Mouse (Mus musculus): ENCODE measurements around the gene Mgat3.

The Mgat3 gene

GRCm38 (mm10) chr15:80173001-80173771, at the start of gene Mgat3:
TSS of gene Mgat3 (plus strand) at chr15:80173721.
- in situ Hi-C loops (cut with MboI; ENCODE audit: unreplicated experiment in 2 of 2), result loop anchor here in 1 of 2 experiments (25.0 kb wide), 1 partner anchor 1361 kb away; the partner anchor contains the start of gene Card10

- in situ Hi-C loops (cut with MboI; ENCODE audit: unreplicated experiment in 2 of 2), result no loop called here
Observed at GRCm38 (mm10) chr15:80124651-80125050, 48.9 kb upstream of the Mgat3 start.

DNA sequence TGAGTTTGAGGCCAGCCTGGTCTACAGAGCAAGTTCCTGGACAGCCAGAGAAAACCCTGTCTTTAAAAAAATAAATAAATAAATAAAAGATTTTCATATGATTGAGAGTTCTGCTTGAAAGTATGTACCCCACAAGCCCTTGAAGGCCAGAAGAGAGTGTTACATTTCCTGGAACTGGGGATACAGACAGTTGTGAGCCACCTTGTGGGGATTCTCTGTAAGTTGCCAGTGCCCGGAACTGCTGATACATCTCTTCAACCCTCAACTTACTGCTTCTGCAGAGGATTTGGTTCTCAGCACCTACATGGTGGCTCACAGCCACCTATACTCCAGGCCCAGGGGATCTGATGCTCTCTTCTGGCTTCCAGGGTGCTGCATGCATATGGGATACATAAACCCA, 46.3 kb upstream of the Mgat3 start:
- in situ Hi-C loops (cut with MboI; ENCODE audit: unreplicated experiment in 2 of 2), result no loop called here

GRCm38 (mm10) chr15:80129982-80130381, 43.5 kb upstream of the Mgat3 start:
- in situ Hi-C loops (cut with MboI; ENCODE audit: unreplicated experiment in 2 of 2), result no loop called here

DNA sequence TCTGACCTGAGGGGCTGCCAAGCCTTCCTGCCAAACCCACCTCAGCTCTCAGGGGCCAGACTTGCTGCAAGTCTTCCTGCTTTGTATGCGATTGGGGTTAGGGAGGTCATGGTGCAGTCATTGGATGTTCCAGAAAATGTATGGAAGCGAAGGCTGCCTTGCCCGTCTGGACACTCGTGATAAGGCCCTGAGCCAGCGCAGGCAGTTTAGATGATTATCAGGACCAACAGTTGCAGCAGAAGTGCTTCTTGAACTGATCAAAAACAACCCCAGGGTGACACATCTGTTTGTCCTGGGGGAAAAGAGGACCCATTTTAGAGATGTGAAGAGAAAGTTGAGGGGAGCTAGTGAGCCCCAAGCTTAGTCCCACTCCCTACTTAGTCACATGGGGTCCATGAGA, 42.8 kb upstream of the Mgat3 start:
- in situ Hi-C loops (cut with MboI; ENCODE audit: unreplicated experiment in 2 of 2), result no loop called here

DNA sequence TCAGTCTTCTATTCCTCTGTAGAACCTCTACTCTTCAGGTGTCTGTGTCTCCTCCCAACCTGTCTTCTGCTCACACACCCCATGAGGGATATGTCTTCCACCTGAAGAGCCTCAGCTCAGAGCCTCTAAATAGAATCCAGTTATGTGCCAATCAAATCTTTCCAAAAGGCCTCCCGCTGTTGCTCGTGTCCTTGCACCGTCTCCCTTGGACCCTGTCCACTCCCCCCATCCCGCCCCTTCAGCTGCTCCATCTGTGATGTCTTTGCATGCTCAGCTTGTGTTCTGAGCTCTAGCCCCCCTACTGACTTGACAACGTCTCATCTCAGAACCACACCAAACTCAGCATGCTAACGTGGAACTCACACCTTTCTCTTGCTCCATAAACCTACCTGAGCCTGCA, 42.1 kb upstream of the Mgat3 start:
- in situ Hi-C loops (cut with MboI; ENCODE audit: unreplicated experiment in 2 of 2), result no loop called here

DNA sequence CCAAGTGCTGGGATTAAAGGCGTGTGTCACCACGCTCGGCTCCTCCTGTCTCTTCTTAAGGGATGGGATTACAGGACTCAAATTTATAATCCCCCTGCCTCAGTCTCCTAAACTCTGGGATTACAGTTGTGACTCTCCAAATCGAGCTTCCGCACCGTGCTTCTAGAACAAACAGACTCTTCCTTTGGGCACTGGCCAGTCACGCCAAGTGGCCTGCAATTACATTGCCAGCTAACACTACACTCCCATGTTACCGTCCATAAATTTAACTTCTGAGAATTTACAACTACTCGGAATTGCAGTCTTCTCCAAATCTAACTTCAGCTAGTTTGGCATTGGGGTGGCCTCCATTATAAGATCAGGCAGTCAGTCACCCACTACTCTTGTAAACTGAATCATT, 41.1 kb upstream of the Mgat3 start:
- in situ Hi-C loops (cut with MboI; ENCODE audit: unreplicated experiment in 2 of 2), result no loop called here

- in situ Hi-C loops (cut with MboI; ENCODE audit: unreplicated experiment in 2 of 2), result no loop called here
Observed at GRCm38 (mm10) chr15:80132993-80133586, 40.4 kb upstream of the Mgat3 start, which contains the start of gene Tab1. TSS of gene Tab1 (plus strand) at chr15:80133127.

DNA sequence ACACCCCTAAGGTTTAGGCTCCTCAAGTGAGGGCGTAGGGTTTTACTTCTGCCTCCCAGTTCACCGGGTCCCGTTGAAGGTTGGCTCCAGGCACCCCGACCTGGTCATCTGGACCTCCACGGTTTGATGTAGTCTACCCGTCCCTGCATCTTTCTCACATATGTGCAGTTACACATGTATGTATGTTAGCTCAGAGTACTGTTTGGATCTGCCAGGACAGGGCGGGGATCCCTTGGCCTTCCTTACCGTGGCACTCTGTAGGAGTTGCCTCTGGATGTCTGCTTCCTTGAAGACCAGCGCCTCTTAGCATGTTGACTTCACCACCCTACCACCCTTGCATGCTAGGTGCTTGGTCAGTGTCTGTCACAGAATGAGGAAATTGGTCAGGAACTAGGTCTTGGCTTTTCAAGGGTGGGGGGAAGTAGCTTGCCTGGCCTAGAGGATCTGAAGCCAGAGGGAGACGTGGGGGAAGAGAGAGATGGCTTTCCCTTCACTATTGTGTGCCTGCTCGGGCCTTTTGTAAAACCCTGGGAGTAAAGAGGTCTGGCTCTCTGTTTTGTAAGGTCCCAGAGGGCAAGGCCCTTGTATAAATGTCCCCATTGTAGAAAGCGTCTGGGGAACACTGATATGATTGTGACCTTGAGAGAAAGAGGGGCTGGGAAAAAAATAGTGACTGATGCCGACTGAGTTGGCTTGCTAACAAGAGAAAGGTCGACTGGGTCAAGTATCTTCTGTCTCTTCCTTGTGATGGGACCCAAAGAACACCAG, 39.7 kb upstream of the Mgat3 start:
- in situ Hi-C loops (cut with MboI; ENCODE audit: unreplicated experiment in 2 of 2), result no loop called here

- in situ Hi-C loops (cut with MboI; ENCODE audit: unreplicated experiment in 2 of 2), result no loop called here
Observed at GRCm38 (mm10) chr15:80134450-80134847, 39.1 kb upstream of the Mgat3 start.

GRCm38 (mm10) chr15:80135499-80135898, 38.0 kb upstream of the Mgat3 start:
- in situ Hi-C loops (cut with MboI; ENCODE audit: unreplicated experiment in 2 of 2), result no loop called here

DNA sequence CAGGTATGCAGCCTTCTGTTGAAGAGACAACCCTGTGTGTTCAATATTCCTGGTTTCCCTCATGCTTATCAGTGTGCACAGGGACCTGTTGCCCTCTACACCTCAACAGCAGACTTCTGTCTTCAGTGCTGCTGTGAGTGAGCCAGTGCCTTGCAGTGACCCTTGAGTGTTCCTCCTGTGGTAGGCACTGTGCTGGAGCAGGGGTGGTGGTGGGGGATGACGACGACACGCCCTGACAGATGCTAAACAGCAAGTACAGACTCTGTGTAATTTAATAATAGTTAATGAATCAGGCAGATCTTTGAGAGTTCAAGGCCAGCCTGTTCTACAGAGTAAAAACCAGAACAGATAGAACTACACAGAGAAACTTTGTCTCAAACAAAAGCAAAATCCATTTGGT, 36.9 kb upstream of the Mgat3 start:
- in situ Hi-C loops (cut with MboI; ENCODE audit: unreplicated experiment in 2 of 2), result no loop called here

- in situ Hi-C loops (cut with MboI; ENCODE audit: unreplicated experiment in 2 of 2), result no loop called here
Observed at GRCm38 (mm10) chr15:80137945-80138791, 35.4 kb upstream of the Mgat3 start.

GRCm38 (mm10) chr15:80140302-80140701, 33.2 kb upstream of the Mgat3 start:
- in situ Hi-C loops (cut with MboI; ENCODE audit: unreplicated experiment in 2 of 2), result no loop called here

- in situ Hi-C loops (cut with MboI; ENCODE audit: unreplicated experiment in 2 of 2), result no loop called here
Observed at GRCm38 (mm10) chr15:80140878-80141277, 32.6 kb upstream of the Mgat3 start.

- in situ Hi-C loops (cut with MboI; ENCODE audit: unreplicated experiment in 2 of 2), result no loop called here
Observed at GRCm38 (mm10) chr15:80142130-80142529, 31.4 kb upstream of the Mgat3 start.

GRCm38 (mm10) chr15:80143760-80144159, 29.8 kb upstream of the Mgat3 start:
- in situ Hi-C loops (cut with MboI; ENCODE audit: unreplicated experiment in 2 of 2), result no loop called here

DNA sequence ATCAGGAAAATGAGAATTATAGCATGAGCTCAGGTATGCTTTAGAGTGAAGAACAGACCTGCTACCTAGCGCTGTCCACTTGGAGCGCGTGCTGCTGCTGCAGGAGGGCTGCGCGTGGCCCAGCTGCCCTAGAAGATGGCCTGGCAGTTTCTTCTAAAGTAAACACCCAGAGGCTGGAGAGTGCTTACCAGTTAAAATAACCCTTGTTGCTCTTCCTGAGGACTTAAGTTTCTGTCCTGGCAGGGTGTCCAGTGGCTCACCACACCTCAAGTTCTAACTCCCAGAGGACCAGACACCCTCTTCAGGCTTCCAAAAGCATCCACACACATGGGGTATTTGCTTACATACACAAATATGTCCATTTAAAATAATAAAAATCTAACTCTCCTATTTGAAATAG, 28.1 kb upstream of the Mgat3 start:
- in situ Hi-C loops (cut with MboI; ENCODE audit: unreplicated experiment in 2 of 2), result no loop called here

- in situ Hi-C loops (cut with MboI; ENCODE audit: unreplicated experiment in 2 of 2), result no loop called here
Observed at GRCm38 (mm10) chr15:80146153-80146552, 27.4 kb upstream of the Mgat3 start.

- in situ Hi-C loops (cut with MboI; ENCODE audit: unreplicated experiment in 2 of 2), result no loop called here
Observed at GRCm38 (mm10) chr15:80147090-80147489, 26.4 kb upstream of the Mgat3 start.

DNA sequence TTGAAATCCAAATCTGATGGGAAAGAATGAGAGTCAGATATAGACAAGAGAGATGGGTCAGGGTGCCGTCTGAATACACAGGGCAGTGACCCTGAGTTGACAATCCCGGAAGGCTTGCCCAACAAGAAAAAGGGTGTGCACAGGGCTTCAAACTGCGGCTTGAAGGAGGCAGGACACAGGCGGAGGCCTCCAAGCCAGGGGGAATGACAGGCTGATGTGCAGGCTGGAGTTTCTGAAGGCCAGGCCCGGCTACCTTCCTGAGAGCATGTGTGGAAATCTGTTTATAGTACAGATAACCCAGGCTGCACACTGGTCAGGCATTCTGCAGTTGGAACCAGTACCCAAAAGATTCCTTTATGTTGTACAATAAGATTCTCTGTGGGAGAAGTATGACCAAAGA, 26.0 kb upstream of the Mgat3 start:
- in situ Hi-C loops (cut with MboI; ENCODE audit: unreplicated experiment in 2 of 2), result no loop called here

All from v-Abl transformed pro-B cells (cell line).